Mouse (Mus musculus) heart, embryonic 10.5 days (tissue): ENCODE measurements around the gene Slc37a2. TPM values are rescaled to one million over a fixed set of nuclear protein-coding genes. Genes with fewer than 3 reads are reported as not detected.

Experiments used
- DNase-seq: peaks from one replicate; pipeline ENCODE4 v3.0.0-alpha.2; 2017; ENCODE audit warnings: low spot score
- H3K27ac ChIP-seq: fragments of 300-500 bp; sonication (generic); 2 replicates; pipeline ENCODE4 v1.5.1; 2016; ENCODE audit warnings: mild to moderate bottlenecking
- H3K27me3 ChIP-seq: fragments of 300-500 bp; sonication (generic); 2 replicates; pipeline ENCODE4 v1.6.1; 2016; ENCODE audit warnings: mild to moderate bottlenecking; ENCODE audit not compliant: poor library complexity, insufficient read depth, severe bottlenecking
- H3K36me3 ChIP-seq: fragments of 300-500 bp; sonication (generic); 2 replicates; pipeline ENCODE4 v1.6.1; 2016; ENCODE audit warnings: mild to moderate bottlenecking, moderate library complexity
- H3K4me1 ChIP-seq: fragments of 300-500 bp; sonication (generic); 2 replicates; pipeline ENCODE4 v1.6.1; 2016; ENCODE audit warnings: mild to moderate bottlenecking
- H3K4me3 ChIP-seq: fragments of 300-500 bp; sonication (generic); 2 replicates; pipeline ENCODE4 v1.5.1; 2016; ENCODE audit warnings: mild to moderate bottlenecking, moderate library complexity
- H3K9me3 ChIP-seq: fragments of 300-500 bp; sonication (generic); 2 replicates; pipeline ENCODE4 v1.6.1; 2016; ENCODE audit warnings: mild to moderate bottlenecking, moderate library complexity
- WGBS: fragments of 180-500 bp; shearing (Covaris S2); methylation state at CpG from one replicate; pipeline ENCODE4 v1.1.7; 2016; 5-methylcytosine and 5-hydroxymethylcytosine counted together
- polyA plus RNA-seq: library from polyadenylated mRNA; unstranded; fragments of >200 nt; fragmentation: Nextera tagmentation; extraction: Ambion mirVana; gene quantifications from 2 replicates; pipeline ENCODE4 v1.2.1, GENCODE M21; 2016

The Slc37a2 gene
- polyA plus RNA-seq, 1 experiment from 2014 or later = 2.3 TPM

DNA sequence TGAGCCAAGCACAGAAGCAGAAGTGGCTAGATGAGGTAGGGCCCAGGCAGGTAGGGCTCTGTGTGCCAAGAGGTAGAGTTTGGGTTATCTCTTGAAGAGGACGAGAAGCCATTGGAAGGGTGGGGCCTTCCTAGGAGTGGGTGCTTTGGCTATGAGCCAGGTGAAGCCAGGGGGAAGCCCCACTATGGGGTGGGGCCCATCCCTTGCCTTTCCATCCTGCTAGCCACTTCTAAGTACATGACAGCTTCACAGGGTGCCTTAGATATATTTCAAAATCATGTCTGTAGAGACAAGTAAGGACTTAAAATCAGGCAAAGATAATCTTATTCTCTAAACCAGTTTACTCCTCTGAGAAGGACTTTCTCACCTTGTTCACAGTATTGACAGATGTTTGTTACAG is 10.9 kb downstream of the Slc37a2 start:
- Histone ChIP-seq H3K36me3 (no peaks in the 10 kb centered on the region), H3K9me3 (no peaks in the 10 kb centered on the region), H3K27me3 (peaks cover 6% of the 10 kb centered on the region; the same call in 1 of the 2 replicates), H3K4me1 (peaks cover 10% of the 10 kb centered on the region), H3K4me3 (no peak overlapping the region), H3K27ac (no peak overlapping the region)
- WGBS = 82% methylated on average over 1 of the region's 1 CpGs
- no peak for DNase-seq

DNA sequence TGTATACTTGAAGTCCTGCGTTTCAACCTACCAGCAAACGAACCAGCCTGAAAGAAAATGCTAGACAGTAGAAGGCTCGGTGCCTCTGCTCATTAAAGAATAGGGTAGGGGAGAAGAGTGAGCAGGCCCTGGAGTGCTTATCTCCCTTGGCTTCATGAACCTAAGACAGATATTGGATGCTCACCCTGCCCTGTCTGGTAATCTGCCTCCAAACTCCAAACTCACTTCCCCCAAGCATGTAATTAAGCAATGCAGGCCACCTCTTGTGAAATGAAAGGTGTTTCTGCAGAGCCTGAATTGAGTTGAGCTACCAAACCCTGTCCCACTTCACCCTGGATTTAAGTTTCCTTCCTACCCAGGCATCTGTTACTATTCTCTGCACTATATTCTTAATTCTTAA is 12.8 kb downstream of the Slc37a2 start:
- Histone ChIP-seq H3K36me3 (no peaks in the 10 kb centered on the region), H3K4me3 (no peak overlapping the region), H3K9me3 (no peaks in the 10 kb centered on the region), H3K4me1 (0 out of 2 replicates have a peak, but pooled peaks cover 5% of the 10 kb centered on the region), H3K27me3 (peaks cover 6% of the 10 kb centered on the region; the same call in 1 of the 2 replicates), H3K27ac (no peak overlapping the region)
- 77% methylated on average over 3 of the region's 3 CpGs for WGBS
- no peak for DNase-seq

DNA sequence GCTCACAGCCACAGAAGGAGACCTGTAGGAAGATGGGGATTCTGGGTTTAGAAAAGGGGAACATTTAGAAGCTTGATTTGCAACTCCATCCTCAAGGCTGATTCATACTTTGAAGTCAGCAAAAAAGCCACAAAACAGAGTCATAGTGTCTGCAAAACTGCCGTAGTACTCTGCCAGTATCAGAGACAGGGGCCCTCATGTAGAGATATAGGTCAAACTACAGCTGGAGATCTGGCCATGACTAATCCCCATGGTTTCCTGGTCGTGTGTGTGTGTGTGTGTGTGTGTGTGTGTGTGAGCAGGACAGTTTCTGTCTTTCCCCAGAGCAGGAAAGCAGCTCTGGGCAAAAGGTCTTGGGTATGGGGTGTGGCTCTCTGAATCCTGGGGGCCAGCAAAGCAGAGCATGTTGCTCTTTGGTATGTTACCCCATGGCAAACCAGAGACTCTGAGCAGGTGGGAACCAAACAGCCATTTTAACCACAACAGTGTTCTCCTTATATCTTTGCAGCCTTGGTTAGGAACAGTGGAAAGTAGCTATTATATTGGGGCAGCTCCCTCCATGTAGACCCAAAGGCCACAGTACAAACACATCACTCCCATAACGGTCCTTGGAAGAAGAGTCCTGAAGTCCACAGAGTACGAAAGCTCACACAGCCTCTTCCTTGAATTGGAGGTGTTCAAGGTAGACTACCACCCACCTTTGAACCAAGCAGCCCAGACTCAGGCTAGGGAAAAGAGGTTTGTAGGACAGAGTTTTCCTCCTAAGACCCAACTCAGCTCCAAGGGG is 19.4 kb downstream of the Slc37a2 start:
- no peaks in the 10 kb centered on the region for H3K9me3 ChIP-seq
- H3K27ac ChIP-seq = no peak overlapping the region
- no peak overlapping the region for H3K4me3 ChIP-seq
- H3K4me1 ChIP-seq = peaks cover 5% of the 10 kb centered on the region
- WGBS = 57% methylated on average over 4 of the region's 4 CpGs
- peaks cover 6% of the 10 kb centered on the region; the same call in 1 of the 2 replicates for H3K27me3 ChIP-seq
- no peaks in the 10 kb centered on the region for H3K36me3 ChIP-seq
- no peak for DNase-seq

DNA sequence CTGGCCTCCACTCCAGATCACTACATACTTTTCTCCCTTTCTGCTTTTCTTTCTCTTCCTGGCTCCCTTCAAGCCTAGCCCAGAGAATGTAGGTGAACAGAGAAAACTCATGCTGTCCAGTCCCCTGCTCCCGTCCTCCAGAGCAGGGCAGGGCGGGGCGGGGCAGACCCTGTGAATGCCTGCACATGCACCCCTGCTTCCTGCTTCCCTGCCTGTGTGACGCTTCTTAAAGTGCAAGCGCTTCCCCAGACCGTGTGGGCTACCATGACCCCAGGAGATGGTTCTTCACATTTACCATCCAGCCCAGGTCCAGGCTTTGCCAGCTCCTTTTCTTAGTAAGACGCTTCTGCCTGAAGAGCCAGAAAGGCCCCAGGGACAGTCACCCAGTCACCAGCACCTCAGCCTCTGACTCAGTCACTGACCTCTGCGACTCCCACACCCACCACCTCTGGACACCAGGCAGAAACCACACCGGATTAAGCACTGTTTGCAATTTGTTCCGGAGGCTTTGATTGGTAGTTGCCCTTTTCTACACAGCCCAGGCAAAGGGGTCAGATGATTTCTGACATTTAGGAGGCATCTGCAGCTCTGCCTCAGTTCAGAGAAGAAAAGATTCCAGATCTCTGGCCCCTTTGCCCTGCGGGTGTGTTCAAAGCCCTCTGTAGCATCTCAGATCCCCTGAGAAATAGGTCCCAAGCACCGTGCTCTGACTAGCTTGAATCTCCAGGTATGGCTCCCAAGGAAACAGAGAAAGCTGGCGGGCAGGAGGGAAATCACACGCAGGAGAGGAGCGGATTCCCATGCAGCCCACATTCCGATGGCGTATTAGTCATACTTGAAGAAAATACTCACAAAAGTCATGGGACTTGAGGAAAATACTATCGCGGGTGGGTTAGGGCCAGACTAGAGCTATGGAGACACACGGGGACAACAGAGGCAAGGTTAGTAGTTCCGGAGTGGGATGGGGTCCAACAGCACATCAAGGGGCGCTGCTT is 23.0 kb downstream of the Slc37a2 start:
- no peak overlapping the region for H3K27ac ChIP-seq
- H3K27me3 ChIP-seq = no peaks in the 10 kb centered on the region; the same call in 1 of the 2 replicates
- no peak overlapping the region for H3K4me3 ChIP-seq
- H3K9me3 ChIP-seq = no peaks in the 10 kb centered on the region
- H3K4me1 ChIP-seq = peaks cover 17% of the 10 kb centered on the region
- 61% methylated on average over 22 of the region's 22 CpGs for WGBS
- H3K36me3 ChIP-seq = no peaks in the 10 kb centered on the region
- DNase-seq = no peak

DNA sequence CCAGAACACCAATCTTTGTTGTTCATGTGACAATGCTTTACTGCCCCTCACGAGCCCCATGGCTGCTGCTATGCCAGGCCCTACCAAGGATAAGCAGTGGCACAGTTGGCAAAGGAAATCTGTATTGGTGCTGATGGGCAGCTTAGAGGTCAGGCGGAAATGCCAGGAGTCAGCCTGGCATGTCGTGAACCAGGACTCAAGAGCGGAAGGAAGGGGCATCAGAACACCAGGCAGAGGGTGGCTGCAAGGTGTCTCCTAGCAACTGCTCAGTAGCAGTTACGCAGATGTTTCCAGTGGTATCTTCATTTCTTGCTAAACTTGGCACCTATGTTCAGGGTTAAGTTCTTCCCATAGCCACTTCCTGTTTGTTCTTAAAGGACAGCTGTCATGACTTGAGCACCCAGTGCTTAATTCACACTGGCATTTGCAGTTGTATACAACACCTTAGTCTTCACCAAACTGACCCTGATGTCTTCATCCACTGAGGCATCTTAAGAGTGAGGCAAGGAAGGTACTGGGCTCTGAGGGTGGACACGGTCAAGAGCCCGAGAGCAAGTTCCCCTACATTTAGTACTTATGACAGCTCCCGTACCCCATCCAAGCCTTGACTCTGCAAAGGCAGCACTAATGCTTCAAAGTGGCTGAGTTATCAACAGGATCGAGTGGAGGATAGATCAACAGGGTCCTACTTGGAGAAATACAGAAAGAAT is 24.9 kb downstream of the Slc37a2 start:
- Histone ChIP-seq H3K4me3 (no peak overlapping the region), H3K4me1 (peaks cover 23% of the 10 kb centered on the region), H3K27ac (no peak overlapping the region), H3K27me3 (no peaks in the 10 kb centered on the region; the same call in 1 of the 2 replicates), H3K9me3 (no peaks in the 10 kb centered on the region), H3K36me3 (no peaks in the 10 kb centered on the region)
- DNase-seq = no peak
- WGBS = 85% methylated on average over 9 of the region's 9 CpGs

DNA sequence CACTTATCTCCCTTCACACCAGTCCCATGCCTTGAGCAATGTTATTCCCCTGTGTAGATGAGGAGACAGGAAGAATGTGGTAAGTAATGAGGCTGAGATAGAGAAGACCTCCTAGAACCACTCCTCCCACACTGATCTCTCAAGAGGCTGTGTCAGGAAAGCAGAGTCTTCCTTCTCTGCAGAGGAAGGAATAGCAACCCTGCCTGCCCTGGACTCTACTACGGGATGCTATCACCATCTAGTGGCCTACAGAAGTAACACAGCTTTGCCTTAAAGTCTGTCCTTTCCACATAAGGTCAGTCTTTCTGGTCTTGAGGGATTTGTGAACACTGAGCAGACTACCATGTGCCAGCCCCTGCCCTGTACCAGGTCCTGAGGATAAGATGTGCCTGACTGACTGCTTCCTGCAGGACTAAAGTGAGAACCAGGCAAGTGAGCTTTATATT is 25.6 kb downstream of the Slc37a2 start:
- Histone ChIP-seq H3K4me3 (no peak overlapping the region), H3K36me3 (no peaks in the 10 kb centered on the region), H3K27ac (no peak overlapping the region), H3K4me1 (peaks cover 25% of the 10 kb centered on the region), H3K27me3 (no peaks in the 10 kb centered on the region; the same call in 1 of the 2 replicates), H3K9me3 (no peaks in the 10 kb centered on the region)
- WGBS = 0% methylated on average over 1 of the region's 1 CpGs
- no peak for DNase-seq

DNA sequence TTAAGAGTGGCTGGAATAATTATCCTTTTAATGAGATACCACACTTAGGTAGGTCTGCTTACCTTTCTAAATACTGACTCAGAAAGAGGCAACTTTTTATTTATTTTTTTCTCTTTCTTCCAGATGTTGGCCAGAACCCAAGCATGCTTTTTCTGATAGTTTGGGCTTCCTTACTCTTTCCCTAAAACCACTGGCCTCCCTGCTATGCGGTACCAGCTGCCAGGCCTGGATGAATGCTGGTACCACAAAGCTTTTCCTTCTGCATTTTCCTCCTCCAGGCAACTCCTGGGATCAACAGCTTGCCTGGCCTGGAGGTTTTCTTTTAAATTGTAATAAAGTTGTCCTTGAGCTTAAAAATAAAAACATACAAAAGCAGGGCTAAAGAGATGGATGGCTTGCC is 30.0 kb downstream of the Slc37a2 start:
- H3K9me3 ChIP-seq = no peaks in the 10 kb centered on the region
- no peak overlapping the region for H3K4me3 ChIP-seq
- H3K27ac ChIP-seq = no peak overlapping the region
- H3K27me3 ChIP-seq = no peaks in the 10 kb centered on the region
- H3K36me3 ChIP-seq = 0 out of 2 replicates have a peak, but pooled peaks cover 5% of the 10 kb centered on the region
- H3K4me1 ChIP-seq = peaks cover 26% of the 10 kb centered on the region; the same call in 1 of the 2 replicates
- 77% methylated on average over 1 of the region's 1 CpGs for WGBS
- DNase-seq = no peak

DNA sequence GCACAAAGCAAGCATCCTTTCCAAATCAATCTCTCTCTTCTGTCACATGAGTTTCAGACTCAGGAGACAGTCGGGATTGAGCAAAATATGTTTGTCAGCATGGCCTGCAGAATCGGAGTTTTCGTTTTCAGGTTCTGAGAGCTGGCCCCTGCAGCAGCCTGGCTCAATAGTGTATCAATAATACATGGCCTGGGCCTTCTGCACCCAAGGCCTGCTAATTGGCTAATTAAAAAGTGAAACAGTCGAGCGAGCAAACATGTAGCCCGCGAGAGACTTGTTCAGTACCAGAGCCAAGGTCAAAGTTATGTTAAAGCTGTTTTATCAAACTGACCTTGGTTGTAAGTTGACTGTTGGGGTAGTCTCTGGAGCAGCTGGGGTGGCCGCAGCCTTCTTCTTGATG is 34.8 kb downstream of the Slc37a2 start:
- no peaks in the 10 kb centered on the region for H3K9me3 ChIP-seq
- 0 out of 2 replicates have a peak, but pooled peaks cover 5% of the 10 kb centered on the region for H3K36me3 ChIP-seq
- no peak overlapping the region for H3K27ac ChIP-seq
- 88% methylated on average over 8 of the region's 8 CpGs for WGBS
- peaks cover 7% of the 10 kb centered on the region; the same call in 1 of the 2 replicates for H3K4me1 ChIP-seq
- no peaks in the 10 kb centered on the region for H3K27me3 ChIP-seq
- no peak overlapping the region for H3K4me3 ChIP-seq
- DNase-seq = no peak

DNA sequence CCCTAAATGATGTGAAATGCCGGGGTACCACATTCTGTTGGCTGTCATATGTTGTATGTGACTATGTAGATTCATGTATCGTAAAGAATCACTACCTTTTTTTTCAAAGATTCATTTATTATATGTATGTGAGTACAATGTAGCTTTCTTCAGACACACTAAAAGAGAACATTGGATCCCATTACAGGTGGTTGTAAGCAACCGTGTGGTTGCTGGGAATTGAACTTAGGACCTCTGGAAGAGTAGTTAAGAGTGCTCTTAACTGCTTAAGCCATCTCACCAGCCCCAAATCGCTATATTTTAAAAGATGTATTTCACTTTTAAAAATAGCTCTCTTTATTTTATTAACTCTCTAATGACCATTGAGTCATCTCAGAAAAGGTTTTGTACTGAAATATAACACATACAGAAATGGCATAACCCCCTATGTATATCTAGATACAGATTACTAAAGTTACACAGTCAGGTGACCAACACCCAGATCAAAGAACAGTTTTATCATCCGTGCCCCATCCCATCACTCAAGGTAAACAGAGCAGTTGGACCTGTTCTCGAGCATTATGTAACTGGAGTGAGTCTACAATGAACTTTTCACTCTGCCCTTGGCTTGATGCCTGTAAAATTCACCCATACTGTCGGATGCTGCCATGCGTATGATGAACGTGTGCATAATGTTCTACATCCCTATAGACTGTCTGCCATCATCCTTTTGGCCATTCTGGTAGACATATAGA is 41.0 kb downstream of the Slc37a2 start:
- no peaks in the 10 kb centered on the region for H3K36me3 ChIP-seq
- H3K27ac ChIP-seq = no peak overlapping the region
- 84% methylated on average over 9 of the region's 9 CpGs for WGBS
- H3K4me3 ChIP-seq = no peak overlapping the region
- no peak for DNase-seq
- no peaks in the 10 kb centered on the region for H3K4me1 ChIP-seq
- no peaks in the 10 kb centered on the region for H3K27me3 ChIP-seq
- H3K9me3 ChIP-seq = no peaks in the 10 kb centered on the region

DNA sequence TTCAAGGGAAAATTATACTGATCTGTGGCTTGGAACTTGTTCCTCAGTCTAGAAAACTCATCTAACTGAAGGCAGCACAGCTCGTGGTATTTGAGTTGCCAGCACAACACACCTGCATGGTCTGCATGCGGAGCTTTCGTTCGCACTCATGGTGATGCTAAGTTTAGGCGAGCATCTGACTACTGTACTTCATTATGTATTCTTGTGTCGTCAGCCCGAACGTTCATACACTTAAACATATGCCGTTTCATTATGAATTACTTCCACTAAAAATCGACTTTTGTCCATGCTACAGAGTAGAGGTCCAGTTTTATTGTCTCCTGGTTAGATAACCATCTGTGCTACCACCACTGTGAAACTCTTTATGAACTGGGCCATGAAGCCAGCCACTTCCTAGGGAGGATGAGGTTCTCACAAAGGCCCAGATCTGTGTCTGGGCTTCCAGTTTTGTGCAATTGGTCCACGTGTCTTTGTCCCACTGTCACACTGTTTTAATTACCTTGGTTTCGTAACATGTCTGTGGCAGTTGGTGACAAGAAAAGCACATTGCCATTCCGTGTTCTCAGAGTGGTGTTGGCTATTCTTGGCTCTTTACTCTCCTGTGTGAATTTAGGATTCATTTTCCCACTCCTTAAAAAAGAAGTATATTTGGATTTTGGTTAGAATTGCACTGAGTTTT is 42.3 kb downstream of the Slc37a2 start:
- 84% methylated on average over 13 of the region's 13 CpGs for WGBS
- Histone ChIP-seq H3K4me3 (no peak overlapping the region), H3K36me3 (no peaks in the 10 kb centered on the region)

DNA sequence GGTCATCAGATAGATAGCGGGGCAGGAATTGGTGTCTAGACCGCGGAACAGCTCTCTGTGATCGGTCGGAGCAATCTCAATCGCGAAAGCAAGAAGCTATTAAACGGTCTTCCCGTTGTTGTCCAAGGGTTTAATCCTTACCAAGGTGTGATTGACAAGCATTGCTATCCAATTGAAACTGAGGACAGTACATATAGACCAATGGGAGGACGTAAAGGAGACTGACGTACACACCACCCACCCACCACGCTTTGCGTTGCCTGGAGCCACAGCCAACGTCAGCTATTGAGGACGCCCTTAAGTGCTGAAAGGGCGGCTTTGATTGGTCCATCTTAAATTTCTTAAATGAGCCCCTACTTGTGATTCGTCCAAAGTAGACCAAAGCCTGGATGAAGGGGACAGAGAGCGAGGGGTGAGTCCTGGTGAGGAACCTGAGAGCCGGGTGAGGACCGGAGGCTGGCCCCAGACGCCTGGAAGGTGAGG is 47.6 kb downstream of the Slc37a2 start, which contains the start of gene Tmem218:
Gene Tmem218 (plus strand): TSS at position 295 of the 483 bp plus-strand sequence.
- under 1% methylated on average over 21 of the region's 21 CpGs for WGBS
- H3K36me3 ChIP-seq = no peaks in the 10 kb centered on the region
- H3K4me3 ChIP-seq = peak within 1 kb of the TSS; percentile 73
- peaks cover 6% of the 10 kb centered on the region; the same call in 1 of the 2 replicates for H3K4me1 ChIP-seq
- no peaks in the 10 kb centered on the region for H3K27me3 ChIP-seq
- peak within 1 kb of the TSS; percentile 92 for H3K27ac ChIP-seq
- no peaks in the 10 kb centered on the region for H3K9me3 ChIP-seq
- peak; percentile 98 for DNase-seq

More for the DNA sequence above, 42.3 kb downstream of the Slc37a2 start:
- Histone ChIP-seq H3K27ac (no peak overlapping the region), H3K27me3 (no peaks in the 10 kb centered on the region), H3K9me3 (no peaks in the 10 kb centered on the region), H3K4me1 (no peaks in the 10 kb centered on the region)
- DNase-seq = no peak
